Mouse (Mus musculus) thymus, adult 2 months (tissue): Measurements from ENCODE around the gene Cdcp1.

Source experiments
- CTCF ChIP-seq: fragments of 200-500 bp; IDR thresholded peaks from 2 replicates; pipeline ENCODE4 v1.5.1; 2012; ENCODE audit warnings: mild to moderate bottlenecking, control low read depth, low read length, moderate library complexity, borderline replicate concordance; ENCODE audit not compliant: control insufficient read depth, poor library complexity, insufficient read depth; ENCODE audit errors: extremely low read depth
- POLR2A ChIP-seq: fragments of 200-500 bp; IDR thresholded peaks from 2 replicates; pipeline ENCODE4 v1.6.1; 2012; ENCODE audit warnings: mild to moderate bottlenecking, low read length, control low read depth, moderate library complexity; ENCODE audit not compliant: control insufficient read depth, poor library complexity, insufficient read depth; ENCODE audit errors: extremely low read depth

DNA sequence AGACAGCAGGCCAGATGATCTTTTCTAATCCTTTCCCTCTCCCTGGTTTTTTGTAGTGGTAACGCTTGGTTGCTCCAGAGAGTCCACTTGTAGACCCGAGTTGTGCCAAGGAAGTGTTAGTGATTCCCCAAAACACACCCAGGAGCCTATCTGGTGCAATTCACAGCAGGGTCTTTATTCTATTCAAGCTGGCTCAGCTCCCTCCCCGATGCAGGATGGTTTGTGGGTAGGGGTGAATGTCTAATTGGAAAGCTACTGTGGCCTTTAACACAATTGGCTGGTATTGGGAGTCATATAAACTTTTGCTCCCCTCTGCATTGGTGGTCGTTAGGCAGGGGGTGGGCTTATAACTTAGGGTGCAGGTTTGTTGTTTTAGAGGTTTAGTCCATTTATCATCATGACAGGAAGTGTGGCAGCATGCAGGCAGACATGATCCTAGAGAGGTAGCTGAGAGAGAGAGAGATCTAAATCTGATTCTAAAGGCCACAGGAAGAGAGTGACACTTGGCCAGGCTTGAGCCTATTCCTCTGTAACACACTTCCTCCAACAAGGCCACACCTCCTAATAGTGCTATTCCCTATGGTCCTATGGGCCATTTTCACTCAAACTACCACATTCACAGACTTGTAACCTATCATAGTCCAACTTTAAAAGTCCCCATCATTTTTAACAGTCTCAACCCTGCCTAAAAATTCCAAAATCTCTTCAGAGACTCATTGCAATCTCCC lies 75.8 kb downstream of the Cdcp1 start:
- TF ChIP-seq CTCF (no peak), POLR2A (no peak)
